ENCODE assay signal across 8 mouse cellular contexts in genomic region chr2:136679280-136680221, GRCm38 (mm10). TPM values are rescaled to one million over a fixed set of nuclear protein-coding genes. Genes with fewer than 3 reads are reported as not detected.
A peak's percentile ranks its signal among the peaks of the same experiment; 100 is the strongest.
DNase-seq lines count a peak whose midpoint lies in the region; ATAC-seq and TF ChIP-seq lines count a peak whose summit lies in the region.

No protein-coding gene starts in this region.

- peak overlapping the region; percentile 38; the same call in 1 of the 2 replicates for H3K27ac ChIP-seq in spleen, adult 2 months (ENCODE audit: insufficient read depth, low read length)
- H3K27ac ChIP-seq in forebrain, embryonic 11.5 days (ENCODE audit: low read depth, low read length): peak overlapping the region; percentile 65
- H3K27ac ChIP-seq in heart, embryonic 14.5 days (replicated peaks in 1 of 2; ENCODE audit: control insufficient read depth in 1 of 2, insufficient read depth in 1 of 2, low read depth in 2 of 2, low read length in 2 of 2): peak overlapping the region; percentile 84 to 87
- peak overlapping the region; percentile 74 for H3K27ac ChIP-seq in kidney, embryonic 16.5 days (ENCODE audit: low read length)

- peak overlapping the region; percentile 84 for H3K4me2 ChIP-seq in forebrain, embryonic 11.5 days (ENCODE audit: low read depth, low read length, severe bottlenecking)
- peak overlapping the region; percentile 83 for H3K4me2 ChIP-seq in heart, embryonic 14.5 days (ENCODE audit: low read length)
- H3K4me2 ChIP-seq in kidney, embryonic 16.5 days (replicated peaks; ENCODE audit: low read depth, low read length): peak overlapping the region; percentile 93

- WGBS in spleen, adult 2 months: 4% methylated on average over 24 of the region's 24 CpGs
- 3% methylated on average over 24 of the region's 24 CpGs for WGBS in forebrain, embryonic 11.5 days
- WGBS in heart, embryonic 14.5 days: 2% methylated on average over 24 of the region's 24 CpGs
- 1% methylated on average over 24 of the region's 24 CpGs for WGBS in kidney, embryonic 16.5 days

- DNase-seq in spleen, adult 2 months (ENCODE audit: low read depth in 1 of 2, low spot score in 2 of 2): no peak
- DNase-seq in spleen, postnatal 14 days (ENCODE audit: low spot score in 2 of 2): no peak
- DNase-seq in forebrain, embryonic 11.5 days (ENCODE audit: low spot score): peak; percentile 88
- DNase-seq in liver: peak; percentile 65
- peak; percentile 73 for DNase-seq in neural tube, embryonic 10.5 days (ENCODE audit: extremely low spot score, low spot score)
- DNase-seq in urinary bladder, adult 2 months (ENCODE audit: low spot score): peak; percentile 46

- no peak for TF ChIP-seq CTCF in spleen, adult 2 months (IDR thresholded peaks at IDR 0.05; ENCODE audit: extremely low read depth, insufficient read depth, insufficient read length, insufficient replicate concordance)

- H3K27me3 ChIP-seq in spleen, adult 2 months (ENCODE audit: control insufficient read depth, insufficient read depth, low read length): 0 out of 2 replicates have a peak, but pooled peaks cover 2% of the 10 kb centered on the region
- no peaks in the 10 kb centered on the region for H3K27me3 ChIP-seq in forebrain, embryonic 11.5 days (ENCODE audit: control insufficient read depth, insufficient read depth, low read length)
- no peaks in the 10 kb centered on the region for H3K27me3 ChIP-seq in heart, embryonic 14.5 days (ENCODE audit: control insufficient read depth, insufficient read depth, low read length)
- H3K27me3 ChIP-seq in kidney, embryonic 16.5 days (ENCODE audit: insufficient read depth, low read length): no peaks in the 10 kb centered on the region; the same call in 1 of the 2 replicates

- H3K9ac ChIP-seq in forebrain, embryonic 11.5 days (ENCODE audit: low read length): peak overlapping the region; percentile 76
- H3K9ac ChIP-seq in heart, embryonic 14.5 days (ENCODE audit: low read length): peak overlapping the region; percentile 77
- H3K9ac ChIP-seq in kidney, embryonic 16.5 days (replicated peaks; ENCODE audit: low read length): peak overlapping the region; percentile 72

- H3K4me3 ChIP-seq in spleen, adult 2 months (ENCODE audit: extremely low read depth, insufficient read depth, insufficient read length): no peak overlapping the region; the same call in 1 of the 2 replicates
- H3K4me3 ChIP-seq in forebrain, embryonic 11.5 days (ENCODE audit: low read depth, low read length): peak overlapping the region; percentile 44
- peak overlapping the region; percentile 56 to 61 for H3K4me3 ChIP-seq in heart, embryonic 14.5 days (ENCODE audit: control insufficient read depth in 1 of 2, insufficient read depth in 1 of 2, low read depth in 1 of 2, low read length in 2 of 2)
- peak overlapping the region; percentile 58 for H3K4me3 ChIP-seq in kidney, embryonic 16.5 days (ENCODE audit: low read length)

- no peaks in the 10 kb centered on the region for H3K9me3 ChIP-seq in forebrain, embryonic 11.5 days (ENCODE audit: control insufficient read depth, low read length)
- H3K9me3 ChIP-seq in heart, embryonic 14.5 days (ENCODE audit: control insufficient read depth, low read length): no peaks in the 10 kb centered on the region
- no peaks in the 10 kb centered on the region for H3K9me3 ChIP-seq in kidney, embryonic 16.5 days (ENCODE audit: low read length)

- no peaks in the 10 kb centered on the region for H3K4me1 ChIP-seq in spleen, adult 2 months (ENCODE audit: control insufficient read depth, insufficient read depth, insufficient read length)
- H3K4me1 ChIP-seq in forebrain, embryonic 11.5 days (replicated peaks; ENCODE audit: control insufficient read depth, insufficient read depth, low read length): peaks cover 8% of the 10 kb centered on the region; the same call in 1 of the 2 replicates
- peaks cover 19 to 43% of the 10 kb centered on the region in 2 experiments for H3K4me1 ChIP-seq in heart, embryonic 14.5 days (ENCODE audit: control insufficient read depth in 2 of 2, insufficient read depth in 2 of 2, low read length in 2 of 2)
- peaks cover 22% of the 10 kb centered on the region for H3K4me1 ChIP-seq in kidney, embryonic 16.5 days (ENCODE audit: insufficient read depth, low read length)

- H3K36me3 ChIP-seq in spleen, adult 2 months (ENCODE audit: control insufficient read depth, insufficient read depth, low read length): no peaks in the 10 kb centered on the region
- no peaks in the 10 kb centered on the region for H3K36me3 ChIP-seq in forebrain, embryonic 11.5 days (ENCODE audit: control insufficient read depth, insufficient read depth, low read length)
- no peaks in the 10 kb centered on the region for H3K36me3 ChIP-seq in heart, embryonic 14.5 days (ENCODE audit: control insufficient read depth, insufficient read depth, low read length)
- H3K36me3 ChIP-seq in kidney, embryonic 16.5 days (ENCODE audit: insufficient read depth, low read length): no peaks in the 10 kb centered on the region

- peak; percentile 93 for ATAC-seq in forebrain, embryonic 11.5 days (replicated peaks; ENCODE audit: low FRiP score)
- peak; percentile 84 for ATAC-seq in heart, embryonic 14.5 days (ENCODE audit: insufficient number of reproducible peaks, insufficient read depth, low FRiP score, low read depth)
- ATAC-seq in kidney, embryonic 16.5 days (ENCODE audit: low FRiP score, low TSS enrichment): peak; percentile 94

- TF ChIP-seq POLR2A in spleen, adult 2 months (IDR thresholded peaks at IDR 0.05; ENCODE audit: low read depth, low read length): no peak

RNA-seq across cellular contexts. Expression of gene Snap25, which starts 33.7 kb away (rescaled TPM):
- polyA plus RNA-seq in spleen, adult 2 months (2012; rRNA removed): not detected in 2 replicates
- polyA plus RNA-seq in forebrain, embryonic 11.5 days (2014; fragmentation: Nextera tagmentation; extraction: Ambion mirVana): 18.0 and 18.8 TPM in 2 replicates
- 0.47 and 1.4 TPM in 2 replicates for polyA plus RNA-seq in heart, embryonic 14.5 days (2014; fragmentation: Nextera tagmentation; extraction: Ambion mirVana)
- 1.2 and 2.8 TPM in 2 replicates for polyA plus RNA-seq in kidney, embryonic 16.5 days (2015; fragmentation: Nextera tagmentation; extraction: Ambion mirVana)
- polyA plus RNA-seq in urinary bladder, adult 2 months (2012; rRNA removed): 1.6 and 2.3 TPM in 2 replicates

Comparison
In these comparisons a context has a peak if more than half of its experiments do, and no peak if none do; other contexts are left out.
1. DNase-seq: peak in forebrain, embryonic 11.5 days (single experiment), liver (single experiment), neural tube, embryonic 10.5 days (single experiment) and urinary bladder, adult 2 months (single experiment); none in spleen, adult 2 months (0 of 2) and spleen, postnatal 14 days (0 of 2).
2. Peak in every context shown above with its lines, with median percentiles within 50 percentile points of each other: H3K27ac ChIP-seq, ATAC-seq, H3K4me2 ChIP-seq and H3K9ac ChIP-seq.